In genomic region chr10:39908768-39909441, GRCm38 (mm10) we compare ENCODE assay signal across 13 mouse cellular contexts. TPM values are rescaled to one million over a fixed set of nuclear protein-coding genes. Genes with fewer than 3 reads are reported as not detected.
DNase-seq lines count a peak whose midpoint lies in the region; ATAC-seq and TF ChIP-seq lines count a peak whose summit lies in the region.
"Had no signal": no experiment of that assay in that cellular context is flagged by ENCODE, and none has a peak within 500 bp of the region (broad histone marks: within the 10 kb centered on the region; RNA-seq: fewer than 3 reads in every experiment).

No protein-coding gene starts in this region.

- no peak for ATAC-seq in heart, embryonic 15.5 days (replicated peaks; ENCODE audit: insufficient number of reproducible peaks, insufficient read depth, low FRiP score, low read depth)
- no peak; the same call in 1 of the 2 replicates for ATAC-seq in intestine, embryonic 16.5 days
- no peak for ATAC-seq in forebrain, postnatal 0 days
- no peak for ATAC-seq in hindbrain, embryonic 14.5 days (ENCODE audit: low FRiP score)

- no peaks in the 10 kb centered on the region for H3K36me3 ChIP-seq in heart, embryonic 15.5 days
- no peaks in the 10 kb centered on the region for H3K36me3 ChIP-seq in thymus, adult 2 months (ENCODE audit: control insufficient read depth, insufficient read depth, low read length)
- no peaks in the 10 kb centered on the region for H3K36me3 ChIP-seq in intestine, embryonic 16.5 days (ENCODE audit: control insufficient read depth, insufficient read depth, low read length)
- H3K36me3 ChIP-seq in forebrain, postnatal 0 days (ENCODE audit: insufficient read depth) = no peaks in the 10 kb centered on the region
- no peaks in the 10 kb centered on the region for H3K36me3 ChIP-seq in hindbrain, embryonic 14.5 days (replicated peaks; ENCODE audit: control insufficient read depth, insufficient read depth)
- H3K36me3 ChIP-seq: limb, embryonic 12.5 days had no signal

- 51% methylated on average over 13 of the region's 13 CpGs for WGBS in heart, embryonic 15.5 days
- WGBS in thymus, adult 2 months = 53% methylated on average over 13 of the region's 13 CpGs
- 55% methylated on average over 13 of the region's 13 CpGs for WGBS in intestine, embryonic 16.5 days
- whole genome bisulfite sequencing in forebrain, postnatal 0 days = 66% methylated on average over 13 of the region's 13 CpGs
- 70% methylated on average over 13 of the region's 13 CpGs for WGBS in hindbrain, embryonic 14.5 days

- H3K4me3 ChIP-seq in heart, embryonic 15.5 days = peak overlapping the region; percentile 31
- peak overlapping the region; percentile 45 for H3K4me3 ChIP-seq in thymus, adult 2 months (ENCODE audit: control insufficient read depth, insufficient read depth, low read length)
- peak overlapping the region; percentile 19; the same call in 1 of the 2 replicates for H3K4me3 ChIP-seq in intestine, embryonic 16.5 days (ENCODE audit: low read length)
- H3K4me3 ChIP-seq in forebrain, postnatal 0 days (ENCODE audit: low read depth, low read length) = no peak overlapping the region
- no peak overlapping the region for H3K4me3 ChIP-seq in hindbrain, embryonic 14.5 days (replicated peaks; ENCODE audit: low read length)
- H3K4me3 ChIP-seq: limb, embryonic 12.5 days had no signal

- no peak overlapping the region for H3K9ac ChIP-seq in heart, embryonic 15.5 days
- H3K9ac ChIP-seq in intestine, embryonic 16.5 days (ENCODE audit: low read depth, low read length) = no peak overlapping the region
- no peak overlapping the region for H3K9ac ChIP-seq in forebrain, postnatal 0 days
- no peak overlapping the region for H3K9ac ChIP-seq in hindbrain, embryonic 14.5 days
- H3K9ac ChIP-seq: limb, embryonic 12.5 days had no signal

- peak overlapping the region; percentile 42 for H3K4me2 ChIP-seq in heart, embryonic 15.5 days
- 0 out of 2 replicates have a peak overlapping the region, but pooled peaks have one; percentile 12 for H3K4me2 ChIP-seq in intestine, embryonic 16.5 days (ENCODE audit: low read depth, low read length)
- H3K4me2 ChIP-seq in forebrain, postnatal 0 days (ENCODE audit: low read depth) = no peak overlapping the region
- no peak overlapping the region for H3K4me2 ChIP-seq in hindbrain, embryonic 14.5 days (replicated peaks)
- H3K4me2 ChIP-seq: limb, embryonic 12.5 days had no signal

- H3K27me3 ChIP-seq in heart, embryonic 15.5 days = no peaks in the 10 kb centered on the region
- H3K27me3 ChIP-seq in thymus, adult 2 months (ENCODE audit: control insufficient read depth, insufficient read depth, low read length) = no peaks in the 10 kb centered on the region
- H3K27me3 ChIP-seq in intestine, embryonic 16.5 days (replicated peaks; ENCODE audit: control insufficient read depth, insufficient read depth, low read length) = no peaks in the 10 kb centered on the region
- no peaks in the 10 kb centered on the region for H3K27me3 ChIP-seq in forebrain, postnatal 0 days (ENCODE audit: insufficient read depth, low read length)
- H3K27me3 ChIP-seq in hindbrain, embryonic 14.5 days (ENCODE audit: control insufficient read depth, insufficient read depth, low read length) = no peaks in the 10 kb centered on the region
- H3K27me3 ChIP-seq: limb, embryonic 12.5 days had no signal

- intact Hi-C loops in heart, postnatal 14 days (cut with DNase I) = no loop called here
- intact Hi-C loops in left cerebral cortex, postnatal 14 days (cut with DNase I) = no loop called here

- TF ChIP-seq POLR2A in thymus, adult 2 months (IDR thresholded peaks at IDR 0.05; ENCODE audit: control insufficient read depth, extremely low read depth, insufficient read depth, low read length, poor library complexity) = no peak

- H3K9me3 ChIP-seq in heart, embryonic 15.5 days (replicated peaks) = no peaks in the 10 kb centered on the region
- H3K9me3 ChIP-seq in intestine, embryonic 16.5 days (ENCODE audit: control insufficient read depth, low read length) = no peaks in the 10 kb centered on the region
- H3K9me3 ChIP-seq in forebrain, postnatal 0 days (ENCODE audit: low read length) = no peaks in the 10 kb centered on the region
- H3K9me3 ChIP-seq in hindbrain, embryonic 14.5 days (ENCODE audit: control insufficient read depth, low read length) = no peaks in the 10 kb centered on the region
- H3K9me3 ChIP-seq: limb, embryonic 12.5 days had no signal

- no peak for DNase-seq in heart, postnatal 14 days
- DNase-seq in thymus, adult 2 months = no peak
- no peak for DNase-seq in thymus, postnatal 10 days (ENCODE audit: low spot score in 2 of 2)
- DNase-seq in forebrain, postnatal 0 days = no peak
- DNase-seq in left cerebral cortex, postnatal 14 days (ENCODE audit: low spot score in 2 of 2) = no peak
- DNase-seq in hindbrain, embryonic 14.5 days (ENCODE audit: low spot score) = no peak
- DNase-seq: adrenal gland, postnatal 10 days; thymus, postnatal 14 days had no signal

- H3K27ac ChIP-seq in heart, embryonic 15.5 days = no peak overlapping the region
- 0 out of 2 replicates have a peak overlapping the region, but pooled peaks have one; percentile 24 for H3K27ac ChIP-seq in thymus, adult 2 months (ENCODE audit: control insufficient read depth, insufficient read depth, low read length)
- peak overlapping the region; percentile 77 for H3K27ac ChIP-seq in intestine, embryonic 16.5 days (ENCODE audit: low read length)
- no peak overlapping the region for H3K27ac ChIP-seq in forebrain, postnatal 0 days (ENCODE audit: low read depth, low read length)
- no peak overlapping the region for H3K27ac ChIP-seq in hindbrain, embryonic 14.5 days
- H3K27ac ChIP-seq: kidney, postnatal 0 days; limb, embryonic 12.5 days had no signal

- no peak for TF ChIP-seq CTCF in thymus, adult 2 months (IDR thresholded peaks at IDR 0.05; ENCODE audit: borderline replicate concordance, control insufficient read depth, extremely low read depth, insufficient read depth, low read length, poor library complexity)
- no peak for TF ChIP-seq CTCF in forebrain, postnatal 0 days (IDR thresholded peaks at IDR 0.05; ENCODE audit: low read depth)

- H3K4me1 ChIP-seq in heart, embryonic 15.5 days (replicated peaks) = peaks cover 4% of the 10 kb centered on the region; the same call in 1 of the 2 replicates
- H3K4me1 ChIP-seq in thymus, adult 2 months (replicated peaks; ENCODE audit: control insufficient read depth, insufficient read depth, low read length) = 0 out of 2 replicates have a peak, but pooled peaks cover 6% of the 10 kb centered on the region
- H3K4me1 ChIP-seq in intestine, embryonic 16.5 days (ENCODE audit: control insufficient read depth, insufficient read depth, low read length) = peaks cover 7% of the 10 kb centered on the region
- H3K4me1 ChIP-seq in forebrain, postnatal 0 days (ENCODE audit: insufficient read depth) = no peaks in the 10 kb centered on the region
- H3K4me1 ChIP-seq in hindbrain, embryonic 14.5 days (replicated peaks; ENCODE audit: control insufficient read depth, insufficient read depth, low read length) = no peaks in the 10 kb centered on the region
- H3K4me1 ChIP-seq: limb, embryonic 12.5 days had no signal

RNA-seq across cellular contexts. Expression of gene Mfsd4b4, which starts 9.9 kb away (rescaled TPM):
- 2.8 and 4.1 TPM in 2 replicates for polyA plus RNA-seq in heart, embryonic 15.5 days (2015; fragmentation: Nextera tagmentation; extraction: Ambion mirVana)
- total RNA-seq in heart, postnatal 14 days (2021) = 1 to 10 TPM; 2.7 to 2.9 TPM
- polyA plus RNA-seq in thymus, adult 2 months (2012; rRNA removed) = 4.1 and 4.9 TPM in 2 replicates
- 2.7 and 2.8 TPM in 2 replicates for polyA plus RNA-seq in intestine, embryonic 16.5 days (2015; fragmentation: Nextera tagmentation; extraction: Ambion mirVana)
- total RNA-seq in forebrain, postnatal 0 days (2014; rRNA removed) = 8.8 and 14.2 TPM in 2 replicates
- polyA plus RNA-seq in forebrain, postnatal 0 days (2015; fragmentation: Nextera tagmentation; extraction: Ambion mirVana) = 2.1 and 2.7 TPM in 2 replicates
- 1 to 10 TPM; 6.8 to 7.1 TPM for total RNA-seq in left cerebral cortex, postnatal 14 days (2021)
- polyA plus RNA-seq in hindbrain, embryonic 14.5 days (2014; fragmentation: Nextera tagmentation; extraction: Ambion mirVana) = 3.7 and 4.4 TPM in 2 replicates

RNA-seq across cellular contexts. Expression of gene Mfsd4b2, which starts 17.8 kb away (rescaled TPM):
- polyA plus RNA-seq in heart, embryonic 15.5 days (2015; fragmentation: Nextera tagmentation; extraction: Ambion mirVana) = not detected in 2 replicates
- total RNA-seq in heart, postnatal 14 days (2021) = under 1 TPM; 0.10 to 0.12 TPM
- polyA plus RNA-seq in thymus, adult 2 months (2012; rRNA removed) = 0.23 and 0.26 TPM in 2 replicates
- polyA plus RNA-seq in intestine, embryonic 16.5 days (2015; fragmentation: Nextera tagmentation; extraction: Ambion mirVana) = 1.8 TPM in 2 replicates
- not detected in 2 replicates for total RNA-seq in forebrain, postnatal 0 days (2014; rRNA removed)
- not detected in 2 replicates for polyA plus RNA-seq in forebrain, postnatal 0 days (2015; fragmentation: Nextera tagmentation; extraction: Ambion mirVana)
- total RNA-seq in left cerebral cortex, postnatal 14 days (2021) = under 1 TPM; 0.19 to 0.33 TPM
- polyA plus RNA-seq in hindbrain, embryonic 14.5 days (2014; fragmentation: Nextera tagmentation; extraction: Ambion mirVana) = not detected in 2 replicates
- polyA plus RNA-seq: cortical plate, adult 2 months; kidney, postnatal 0 days; limb, embryonic 12.5 days had no signal

RNA-seq across cellular contexts. Expression of gene Mfsd4b3, which starts 51.0 kb away (rescaled TPM):
- polyA plus RNA-seq in heart, embryonic 15.5 days (2015; fragmentation: Nextera tagmentation; extraction: Ambion mirVana) = 0.81 and 1.00 TPM in 2 replicates
- 1 to 10 TPM; 2.7 to 3.2 TPM for total RNA-seq in heart, postnatal 14 days (2021)
- 0.82 and 1.2 TPM in 2 replicates for polyA plus RNA-seq in thymus, adult 2 months (2012; rRNA removed)
- polyA plus RNA-seq in intestine, embryonic 16.5 days (2015; fragmentation: Nextera tagmentation; extraction: Ambion mirVana) = 9.4 and 11.7 TPM in 2 replicates
- total RNA-seq in forebrain, postnatal 0 days (2014; rRNA removed) = 0.46 TPM in 1 of 2 replicates, not detected in the other
- not detected in 2 replicates for polyA plus RNA-seq in forebrain, postnatal 0 days (2015; fragmentation: Nextera tagmentation; extraction: Ambion mirVana)
- under 1 TPM in 1 of 2 experiments, not detected in 1; 0.20 TPM for total RNA-seq in left cerebral cortex, postnatal 14 days (2021)
- 0.12 and 0.31 TPM in 2 replicates for polyA plus RNA-seq in hindbrain, embryonic 14.5 days (2014; fragmentation: Nextera tagmentation; extraction: Ambion mirVana)
- polyA plus RNA-seq: cortical plate, adult 2 months had no signal

Comparison
In these comparisons a context has a peak if more than half of its experiments do, and no peak if none do; other contexts are left out.
1. H3K27ac ChIP-seq: peak in thymus, adult 2 months (single experiment) and intestine, embryonic 16.5 days (single experiment); none in heart, embryonic 15.5 days (single experiment), forebrain, postnatal 0 days (single experiment) and hindbrain, embryonic 14.5 days (single experiment).
2. H3K4me2 ChIP-seq: peak in heart, embryonic 15.5 days (single experiment) and intestine, embryonic 16.5 days (single experiment); none in forebrain, postnatal 0 days (single experiment) and hindbrain, embryonic 14.5 days (single experiment).
3. H3K4me3 ChIP-seq: peak in heart, embryonic 15.5 days (single experiment), thymus, adult 2 months (single experiment) and intestine, embryonic 16.5 days (single experiment); none in forebrain, postnatal 0 days (single experiment) and hindbrain, embryonic 14.5 days (single experiment).